31 mouse cellular contexts compared by ENCODE assay signal in genomic region chr15:53006844-53007243, GRCm38 (mm10).
"Had no signal": no experiment of that assay in that cellular context is flagged by ENCODE, and none has a peak within 500 bp of the region (broad histone marks: within the 10 kb centered on the region; RNA-seq: fewer than 3 reads in every experiment).

No protein-coding gene starts in this region.

- H3K4me2 ChIP-seq: limb, embryonic 12.5 days; limb, embryonic 13.5 days; limb, embryonic 15.5 days; liver, embryonic 11.5 days; liver, embryonic 12.5 days; liver, embryonic 13.5 days; liver, embryonic 15.5 days; lung, embryonic 15.5 days; midbrain, embryonic 11.5 days; midbrain, embryonic 12.5 days; midbrain, embryonic 13.5 days; midbrain, embryonic 15.5 days; neural tube, embryonic 12.5 days; neural tube, embryonic 13.5 days had no signal

- H3K9me3 ChIP-seq: limb, embryonic 10.5 days; limb, embryonic 12.5 days; limb, embryonic 13.5 days; limb, embryonic 15.5 days; liver, embryonic 12.5 days; liver, embryonic 13.5 days; liver, embryonic 15.5 days; lung, embryonic 15.5 days; megakaryocyte, embryonic 14.5 days; midbrain, embryonic 10.5 days; midbrain, embryonic 12.5 days; midbrain, embryonic 13.5 days; midbrain, embryonic 15.5 days; neural tube, embryonic 12.5 days; neural tube, embryonic 13.5 days had no signal

- H3K4me3 ChIP-seq: left cerebral cortex, adult 2 months; limb, embryonic 10.5 days; limb, embryonic 12.5 days; limb, embryonic 13.5 days; limb, embryonic 15.5 days; liver, embryonic 12.5 days; liver, embryonic 13.5 days; liver, embryonic 15.5 days; lung, embryonic 15.5 days; megakaryocyte, embryonic 14.5 days; midbrain, embryonic 10.5 days; midbrain, embryonic 12.5 days; midbrain, embryonic 13.5 days; midbrain, embryonic 15.5 days; myocyte; neural tube, embryonic 12.5 days; neural tube, embryonic 13.5 days had no signal

- H3K9ac ChIP-seq: limb, embryonic 12.5 days; limb, embryonic 13.5 days; limb, embryonic 15.5 days; liver, embryonic 12.5 days; liver, embryonic 13.5 days; liver, embryonic 14.5 days; liver, embryonic 15.5 days; liver, postnatal 0 days; lung, embryonic 15.5 days; midbrain, embryonic 12.5 days; midbrain, embryonic 13.5 days; midbrain, embryonic 15.5 days; neural tube, embryonic 12.5 days; neural tube, embryonic 13.5 days had no signal

- H3K36me3 ChIP-seq: limb, embryonic 10.5 days; limb, embryonic 12.5 days; limb, embryonic 13.5 days; limb, embryonic 15.5 days; liver, embryonic 12.5 days; liver, embryonic 13.5 days; liver, embryonic 15.5 days; lung, embryonic 15.5 days; midbrain, embryonic 10.5 days; midbrain, embryonic 12.5 days; midbrain, embryonic 13.5 days; midbrain, embryonic 15.5 days; neural tube, embryonic 12.5 days; neural tube, embryonic 13.5 days had no signal

- H3K27me3 ChIP-seq: limb, embryonic 12.5 days; limb, embryonic 13.5 days; limb, embryonic 15.5 days; liver, embryonic 12.5 days; liver, embryonic 13.5 days; liver, embryonic 15.5 days; lung, embryonic 15.5 days; megakaryocyte, embryonic 14.5 days; midbrain, embryonic 12.5 days; midbrain, embryonic 13.5 days; midbrain, embryonic 15.5 days; neural tube, embryonic 12.5 days; neural tube, embryonic 13.5 days had no signal

- H3K27ac ChIP-seq: left cerebral cortex, adult 2 months; limb, embryonic 10.5 days; limb, embryonic 12.5 days; limb, embryonic 13.5 days; limb, embryonic 15.5 days; liver, embryonic 12.5 days; liver, embryonic 13.5 days; liver, embryonic 14.5 days; liver, embryonic 15.5 days; lung, embryonic 15.5 days; macrophage; midbrain, embryonic 10.5 days; midbrain, embryonic 12.5 days; midbrain, embryonic 13.5 days; midbrain, embryonic 15.5 days; neural tube, embryonic 12.5 days; neural tube, embryonic 13.5 days had no signal

- DNase-seq: left cerebral cortex, postnatal 4 days; liver; liver, embryonic 13.5 days; liver, postnatal 0 days; lung, adult 2 months; lung, postnatal 10 days; lung, postnatal 14 days; lung, postnatal 36 days; midbrain, embryonic 14.5 days had no signal

- H3K4me1 ChIP-seq: limb, embryonic 10.5 days; limb, embryonic 12.5 days; limb, embryonic 13.5 days; limb, embryonic 15.5 days; liver, embryonic 12.5 days; liver, embryonic 13.5 days; liver, embryonic 15.5 days; lung, embryonic 15.5 days; megakaryocyte, embryonic 14.5 days; midbrain, embryonic 10.5 days; midbrain, embryonic 12.5 days; midbrain, embryonic 13.5 days; midbrain, embryonic 15.5 days; neural tube, embryonic 12.5 days; neural tube, embryonic 13.5 days had no signal

- ATAC-seq: liver, embryonic 12.5 days; liver, postnatal 0 days; lung, postnatal 0 days; midbrain, embryonic 13.5 days; midbrain, embryonic 15.5 days; midbrain, embryonic 16.5 days had no signal
